Mouse (Mus musculus): ENCODE results near the gene Ifit1bl2. TPM values are rescaled to one million over a fixed set of nuclear protein-coding genes. Genes with fewer than 3 reads are reported as not detected.
"Not testable (repeated sequence)": the region's sequence is repeated elsewhere in the genome, so short reads cannot be mapped to it uniquely, and the experiment has no call there.

Gene Ifit1bl2
- polyA plus RNA-seq (2012; ENCODE audit: insufficient read depth, insufficient read length, missing spikeins): 0.44 TPM in 1 of 2 replicates, not detected in the other

GRCm38 (mm10) chr19:34640623-34641022 lies at the start of gene Ifit1bl2, which contains the start of gene Ifit1:
TSS of gene Ifit1bl2 (minus strand) at chr19:34640743.
TSS of gene Ifit1 (plus strand) at chr19:34640871.
- peak within 1 kb of the TSS; percentile 70 for H3K4me3 ChIP-seq (ENCODE audit: insufficient read depth, low read depth, low read length)
- peak within 1 kb of the TSS; percentile 74 for H3K27ac ChIP-seq (replicated peaks; ENCODE audit: low read depth, low read length)
- H3K4me1 ChIP-seq (ENCODE audit: control insufficient read depth, insufficient read depth, insufficient read length, low read length): peaks cover 6% of the 10 kb centered on the region

DNA sequence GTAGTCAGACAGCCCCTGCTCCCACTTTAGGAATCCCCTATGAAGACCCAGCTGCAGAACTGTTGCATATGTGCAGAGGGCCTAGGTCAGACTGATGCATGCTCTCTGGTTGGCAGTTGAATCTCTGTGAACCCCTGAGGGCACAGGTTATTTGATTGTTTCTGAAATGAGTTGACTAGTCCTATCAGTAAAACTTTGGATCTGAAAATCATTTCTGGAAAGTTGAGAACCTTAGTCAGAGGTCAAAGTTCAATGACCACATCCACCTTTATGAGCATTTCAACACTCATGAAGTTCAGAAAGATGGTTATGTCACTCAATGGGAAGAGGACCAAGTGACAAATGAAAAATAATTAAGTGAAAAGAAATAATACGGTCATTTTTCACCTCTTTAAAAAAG lies 45.0 kb upstream of the Ifit1bl2 start:
- H3K4me1 ChIP-seq (ENCODE audit: control insufficient read depth, insufficient read depth, insufficient read length, low read length): no peaks in the 10 kb centered on the region
- no peak overlapping the region for H3K27ac ChIP-seq (replicated peaks; ENCODE audit: low read depth, low read length)
- H3K4me3 ChIP-seq (ENCODE audit: insufficient read depth, low read depth, low read length): no peak overlapping the region

DNA sequence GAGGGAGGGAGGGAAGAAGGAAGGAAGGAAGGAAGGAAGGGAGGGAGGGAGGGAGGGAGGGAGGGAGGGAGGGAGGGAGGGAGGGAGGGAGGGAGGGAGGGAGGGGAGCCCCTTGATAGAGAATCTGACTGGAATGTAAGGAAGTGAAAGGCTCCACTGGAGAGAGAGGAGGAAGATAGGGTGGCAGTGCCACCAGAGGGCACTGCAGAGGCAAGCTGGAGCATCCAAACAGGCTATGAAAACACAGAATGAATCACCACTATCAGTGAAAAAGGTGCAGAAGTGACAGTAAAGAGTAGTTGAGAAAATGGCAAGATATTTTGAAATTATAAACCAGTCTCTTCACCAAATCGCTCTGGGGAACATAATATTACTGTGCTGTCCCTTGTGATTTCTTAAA lies 44.3 kb upstream of the Ifit1bl2 start:
- Histone ChIP-seq H3K27ac (replicated peaks; ENCODE audit: low read depth, low read length) (no peak overlapping the region), H3K4me3 (ENCODE audit: insufficient read depth, low read depth, low read length) (no peak overlapping the region), H3K4me1 (ENCODE audit: control insufficient read depth, insufficient read depth, insufficient read length, low read length) (no peaks in the 10 kb centered on the region)

GRCm38 (mm10) chr19:34678428-34678827 lies 37.9 kb upstream of the Ifit1bl2 start:
- H3K4me1 ChIP-seq (ENCODE audit: control insufficient read depth, insufficient read depth, insufficient read length, low read length): no peaks in the 10 kb centered on the region
- H3K4me3 ChIP-seq (ENCODE audit: insufficient read depth, low read depth, low read length): no peak overlapping the region
- no peak overlapping the region for H3K27ac ChIP-seq (replicated peaks; ENCODE audit: low read depth, low read length)

DNA sequence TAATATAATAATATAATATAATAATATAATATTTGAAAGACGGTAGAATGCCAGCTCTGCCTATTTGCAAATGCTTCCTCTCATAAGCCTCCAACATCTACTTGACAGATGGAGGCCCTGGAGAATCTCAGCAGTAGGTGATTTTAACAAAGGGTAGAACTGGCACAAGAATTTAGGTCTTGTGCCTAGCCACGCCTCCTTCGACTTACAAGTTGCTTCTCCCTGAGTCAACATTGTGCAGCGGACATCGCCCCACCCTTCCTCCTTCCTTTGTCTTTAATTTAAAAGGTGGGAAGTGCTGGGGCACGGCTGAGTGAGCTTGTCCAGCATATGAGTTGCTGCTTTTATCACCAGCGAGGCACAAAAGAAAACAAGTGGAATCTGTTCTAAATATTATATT lies 32.9 kb upstream of the Ifit1bl2 start:
- H3K4me3 ChIP-seq (ENCODE audit: insufficient read depth, low read depth, low read length): no peak overlapping the region
- no peak overlapping the region for H3K27ac ChIP-seq (replicated peaks; ENCODE audit: low read depth, low read length)
- H3K4me1 ChIP-seq (ENCODE audit: control insufficient read depth, insufficient read depth, insufficient read length, low read length): no peaks in the 10 kb centered on the region

- Histone ChIP-seq H3K4me3 (ENCODE audit: insufficient read depth, low read depth, low read length) (no peak overlapping the region), H3K4me1 (ENCODE audit: control insufficient read depth, insufficient read depth, insufficient read length, low read length) (no peaks in the 10 kb centered on the region), H3K27ac (replicated peaks; ENCODE audit: low read depth, low read length) (no peak overlapping the region)
Observed at GRCm38 (mm10) chr19:34666127-34666526, 25.6 kb upstream of the Ifit1bl2 start.

- Histone ChIP-seq H3K4me1 (ENCODE audit: control insufficient read depth, insufficient read depth, insufficient read length, low read length) (no peaks in the 10 kb centered on the region), H3K27ac (replicated peaks; ENCODE audit: low read depth, low read length) (no peak overlapping the region), H3K4me3 (ENCODE audit: insufficient read depth, low read depth, low read length) (no peak overlapping the region)
Observed at GRCm38 (mm10) chr19:34662740-34663139, 22.2 kb upstream of the Ifit1bl2 start.

DNA sequence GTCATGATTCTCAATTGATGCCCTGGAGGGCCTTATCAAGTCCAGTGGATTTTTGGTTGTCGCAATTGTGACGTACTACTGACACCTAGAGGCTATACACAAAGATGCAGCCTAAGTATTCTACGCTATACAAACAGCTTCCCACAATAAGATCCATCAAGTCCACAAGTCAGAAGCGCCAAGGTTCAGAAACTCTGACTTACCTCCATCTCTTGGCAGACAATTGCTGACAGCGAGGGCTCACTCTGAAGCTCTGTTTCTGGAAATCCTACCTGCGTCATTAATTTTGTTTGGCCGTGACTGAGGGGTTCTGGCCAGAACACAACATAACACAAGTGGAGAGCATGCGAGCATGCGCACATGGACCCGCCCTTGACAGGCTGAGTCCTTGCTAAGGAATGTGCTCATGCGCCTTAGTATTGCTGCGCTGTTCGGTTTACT lies 21.5 kb upstream of the Ifit1bl2 start:
- Histone ChIP-seq H3K27ac (replicated peaks; ENCODE audit: low read depth, low read length) (no peak overlapping the region), H3K4me1 (ENCODE audit: control insufficient read depth, insufficient read depth, insufficient read length, low read length) (no peaks in the 10 kb centered on the region), H3K4me3 (ENCODE audit: insufficient read depth, low read depth, low read length) (peak overlapping the region; percentile 61)

GRCm38 (mm10) chr19:34656511-34657298 lies 16.2 kb upstream of the Ifit1bl2 start:
- H3K4me1 ChIP-seq (ENCODE audit: control insufficient read depth, insufficient read depth, insufficient read length, low read length): no peaks in the 10 kb centered on the region
- no peak overlapping the region for H3K27ac ChIP-seq (replicated peaks; ENCODE audit: low read depth, low read length)
- H3K4me3 ChIP-seq (ENCODE audit: insufficient read depth, low read depth, low read length): no peak overlapping the region

DNA sequence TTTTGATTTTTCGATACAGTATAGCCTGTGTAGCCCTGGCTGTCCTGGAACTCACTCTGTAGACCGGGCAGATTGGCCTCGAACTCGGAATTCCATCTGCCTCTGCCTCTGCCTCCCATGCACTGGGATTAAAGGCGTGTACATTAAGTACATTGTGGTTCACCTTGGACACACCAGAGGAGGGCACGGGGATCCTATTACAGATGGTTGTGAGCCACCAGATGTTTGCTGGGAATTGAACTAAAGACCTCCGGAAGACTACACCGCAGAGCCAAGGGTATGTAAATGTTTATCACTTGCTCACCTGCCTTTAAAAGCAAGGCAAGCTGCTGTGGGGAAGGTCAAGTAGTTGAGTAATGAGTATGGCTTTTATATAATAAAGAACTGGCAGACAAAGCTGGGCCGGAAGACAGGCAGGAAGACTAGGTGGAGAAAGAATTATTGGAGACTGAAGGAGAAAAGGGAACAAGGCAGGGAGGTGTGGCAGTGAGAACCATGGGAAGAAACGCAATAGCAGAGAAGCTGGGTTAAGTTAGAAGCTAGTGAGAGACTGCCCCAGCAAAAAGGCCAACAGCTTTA lies 14.8 kb upstream of the Ifit1bl2 start:
- no peak overlapping the region for H3K4me3 ChIP-seq (ENCODE audit: insufficient read depth, low read depth, low read length)
- H3K4me1 ChIP-seq (ENCODE audit: control insufficient read depth, insufficient read depth, insufficient read length, low read length): no peaks in the 10 kb centered on the region
- H3K27ac ChIP-seq (replicated peaks; ENCODE audit: low read depth, low read length): no peak overlapping the region

- Histone ChIP-seq H3K4me3 (ENCODE audit: insufficient read depth, low read depth, low read length) (no peak overlapping the region), H3K27ac (replicated peaks; ENCODE audit: low read depth, low read length) (no peak overlapping the region), H3K4me1 (ENCODE audit: control insufficient read depth, insufficient read depth, insufficient read length, low read length) (no peaks in the 10 kb centered on the region)
Observed at GRCm38 (mm10) chr19:34650997-34651396, 10.5 kb upstream of the Ifit1bl2 start.

DNA sequence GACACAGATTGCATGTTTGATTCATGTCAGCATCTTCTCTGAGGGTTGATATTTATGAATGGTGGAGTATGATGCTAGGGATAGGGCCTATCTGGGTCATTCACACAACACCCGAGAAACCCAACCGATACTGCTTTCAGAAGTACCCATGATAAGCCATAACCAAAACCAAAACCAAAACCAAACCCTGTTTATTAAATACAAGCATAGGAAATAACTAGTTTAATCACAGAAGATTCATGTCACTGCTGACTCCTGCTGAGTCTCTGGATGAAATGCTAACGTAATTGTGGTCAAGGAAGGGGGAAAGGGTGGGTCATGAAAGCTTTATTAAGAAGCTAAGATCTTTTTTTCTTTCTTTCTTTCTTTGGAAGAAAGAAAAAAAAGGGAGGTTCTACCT lies 9.7 kb upstream of the Ifit1bl2 start:
- no peak overlapping the region for H3K27ac ChIP-seq (replicated peaks; ENCODE audit: low read depth, low read length)
- no peak overlapping the region for H3K4me3 ChIP-seq (ENCODE audit: insufficient read depth, low read depth, low read length)
- H3K4me1 ChIP-seq (ENCODE audit: control insufficient read depth, insufficient read depth, insufficient read length, low read length): no peaks in the 10 kb centered on the region

- not testable (repeated sequence) for H3K27ac ChIP-seq (replicated peaks; ENCODE audit: low read depth, low read length); H3K4me1 ChIP-seq (ENCODE audit: control insufficient read depth, insufficient read depth, insufficient read length, low read length); H3K4me3 ChIP-seq (ENCODE audit: insufficient read depth, low read depth, low read length)
Observed at GRCm38 (mm10) chr19:34647630-34648029, 7.1 kb upstream of the Ifit1bl2 start.

DNA sequence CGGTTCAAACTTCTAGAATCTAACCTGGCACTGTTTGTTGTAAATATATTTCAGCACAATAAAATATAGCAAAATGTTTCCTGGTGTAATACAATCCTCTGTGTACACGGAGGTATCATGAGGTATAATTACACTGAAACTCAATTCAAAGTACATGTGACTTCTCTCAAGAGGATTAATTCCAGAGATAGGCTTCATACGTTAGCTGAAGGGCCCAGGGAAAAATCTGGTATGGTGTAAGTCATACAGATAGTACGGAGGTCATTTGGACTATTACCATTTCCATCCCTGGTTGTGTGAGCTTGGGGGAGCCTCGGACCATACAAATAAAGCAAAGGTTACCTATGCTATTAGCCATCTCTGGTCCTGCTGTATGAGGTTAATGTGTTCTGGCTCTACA lies 2.1 kb upstream of the Ifit1bl2 start:
- no peak overlapping the region for H3K27ac ChIP-seq (replicated peaks; ENCODE audit: low read depth, low read length)

DNA sequence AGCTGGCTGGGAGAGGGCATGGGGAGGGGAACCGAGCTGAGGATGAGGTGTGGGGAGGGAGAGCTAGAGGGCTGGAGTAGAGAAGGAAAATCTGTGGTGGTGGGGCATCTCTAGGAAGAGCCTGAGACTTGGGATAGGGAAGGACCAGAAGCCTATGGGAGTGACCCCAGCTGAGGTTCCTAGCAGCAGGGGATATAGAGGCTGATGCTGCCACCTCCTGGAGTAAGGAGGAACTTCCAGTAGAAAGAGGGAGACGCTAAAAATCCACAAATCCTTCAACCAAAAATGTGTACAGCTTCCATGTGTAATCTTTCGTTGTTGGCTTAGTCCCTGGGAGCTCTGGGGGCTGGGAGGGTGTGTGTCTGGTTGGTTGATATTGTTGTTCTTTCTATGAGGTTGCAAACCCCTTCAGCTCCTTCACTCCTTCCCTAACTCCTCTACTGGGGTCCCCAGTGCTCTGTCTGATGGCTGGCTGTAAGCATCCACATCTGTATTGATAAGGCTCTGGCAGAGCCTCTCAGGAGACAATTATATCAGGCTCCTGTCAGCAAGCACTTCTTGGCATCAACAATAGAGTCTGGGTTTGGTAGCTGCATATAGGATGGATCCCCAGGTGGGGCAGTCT lies 3.5 kb downstream of the Ifit1bl2 start:
- Histone ChIP-seq H3K4me3 (ENCODE audit: insufficient read depth, low read depth, low read length) (no peak overlapping the region), H3K27ac (replicated peaks; ENCODE audit: low read depth, low read length) (no peak overlapping the region), H3K4me1 (ENCODE audit: control insufficient read depth, insufficient read depth, insufficient read length, low read length) (peaks cover 5% of the 10 kb centered on the region)

More for the DNA sequence above, 2.1 kb upstream of the Ifit1bl2 start:
- H3K4me3 ChIP-seq (ENCODE audit: insufficient read depth, low read depth, low read length): no peak overlapping the region
- H3K4me1 ChIP-seq (ENCODE audit: control insufficient read depth, insufficient read depth, insufficient read length, low read length): peaks cover 6% of the 10 kb centered on the region
